Mouse (Mus musculus) liver, embryonic 14.5 days (tissue): ENCODE results near the gene Gm9903.

Experiments used
- CTCF ChIP-seq: IDR thresholded peaks from 2 replicates; pipeline ENCODE4 v1.5.1; 2016; ENCODE audit warnings: antibody characterized with exemption, low read depth, control low read depth
- EP300 ChIP-seq: IDR thresholded peaks from 2 replicates; pipeline ENCODE4 v1.6.1; 2016; ENCODE audit warnings: antibody characterized with exemption, low read depth

GRCm38 (mm10) chr5:33671659-33672058 lies 41.9 kb downstream of the Gm9903 start:
- no peak for TF ChIP-seq EP300
- TF ChIP-seq CTCF, result no peak
